Mouse (Mus musculus): ENCODE results near the gene Cftr. TPM values are rescaled to one million over a fixed set of nuclear protein-coding genes. Genes with fewer than 3 reads are reported as not detected.

Cftr gene
- polyA plus RNA-seq (2021; fragmentation: Nextera tagmentation): 0.03 and 0.12 TPM in 2 replicates
- long read RNA-seq, experiment 1, partial matches to known transcripts: 0 of 2 reads
- long read RNA-seq, experiment 1, other reads (novel, unspliced or antisense): 2 of 2 reads
- long read RNA-seq, experiment 2: 0 reads

GRCm38 (mm10) chr6:18170311-18170922, at the start of gene Cftr:
TSS of gene Cftr (plus strand) at chr6:18170687.

Other genes with a start within 250 kb of the Cftr start
- 5.1 and 6.0 TPM in 2 replicates for gene Wnt2, start 140.1 kb upstream of the Cftr start, polyA plus RNA-seq (2021; fragmentation: Nextera tagmentation)
- not detected in 2 replicates for gene Asz1, start 61.6 kb upstream of the Cftr start, polyA plus RNA-seq (2021; fragmentation: Nextera tagmentation)

Measured in left cerebral cortex, adult 6 months (tissue).